Mouse (Mus musculus): ENCODE data around the gene Defb30.

Gene Defb30

GRCm38 (mm10) chr14:63049910-63050370 is at the start of gene Defb30:
Defb30 (minus strand) TSS chr14:63049960.
- no peak for DNase-seq (ENCODE audit: extremely low spot score, low read depth, low spot score)

- DNase-seq (ENCODE audit: extremely low spot score, low read depth, low spot score): no peak
Observed at GRCm38 (mm10) chr14:63067708-63068107, 17.9 kb upstream of the Defb30 start.

DNA sequence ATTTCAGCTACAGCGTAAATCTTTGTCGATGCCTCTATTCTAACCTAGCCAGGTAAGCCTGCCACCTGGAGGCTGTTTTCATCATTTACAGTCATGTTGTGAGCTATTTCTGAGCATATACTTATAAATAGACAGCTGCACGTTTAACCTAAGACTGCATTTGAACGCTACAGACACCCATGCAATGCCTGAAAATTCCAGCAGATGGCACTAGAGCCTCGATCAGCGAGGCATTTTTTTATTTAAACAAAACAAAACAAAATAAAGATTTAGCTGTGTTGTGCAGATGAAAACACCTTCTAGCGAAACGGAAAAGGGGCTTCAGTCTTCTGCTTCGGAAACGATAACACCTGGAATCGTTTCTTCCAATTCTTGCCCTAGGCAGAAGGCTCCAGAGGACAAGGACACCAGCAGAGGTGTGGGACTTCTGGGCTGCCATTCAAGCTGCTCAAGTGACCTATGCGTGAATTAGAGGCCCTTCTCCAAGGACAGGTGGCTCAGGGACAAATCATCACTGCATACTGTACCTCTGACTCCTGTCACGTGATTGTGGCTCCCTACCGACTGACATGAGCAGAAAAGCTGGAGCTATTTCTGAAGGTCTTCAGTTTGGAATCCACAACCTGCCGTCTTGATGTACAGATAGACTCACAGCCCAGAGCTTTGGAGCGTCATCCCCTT is 17.0 kb upstream of the Defb30 start:
- peak; percentile 67 for DNase-seq (ENCODE audit: extremely low spot score, low read depth, low spot score)

GRCm38 (mm10) chr14:63065391-63065790 is 15.6 kb upstream of the Defb30 start:
- no peak for DNase-seq (ENCODE audit: extremely low spot score, low read depth, low spot score)

GRCm38 (mm10) chr14:63062184-63062583 is 12.4 kb upstream of the Defb30 start:
- DNase-seq (ENCODE audit: extremely low spot score, low read depth, low spot score): no peak

DNA sequence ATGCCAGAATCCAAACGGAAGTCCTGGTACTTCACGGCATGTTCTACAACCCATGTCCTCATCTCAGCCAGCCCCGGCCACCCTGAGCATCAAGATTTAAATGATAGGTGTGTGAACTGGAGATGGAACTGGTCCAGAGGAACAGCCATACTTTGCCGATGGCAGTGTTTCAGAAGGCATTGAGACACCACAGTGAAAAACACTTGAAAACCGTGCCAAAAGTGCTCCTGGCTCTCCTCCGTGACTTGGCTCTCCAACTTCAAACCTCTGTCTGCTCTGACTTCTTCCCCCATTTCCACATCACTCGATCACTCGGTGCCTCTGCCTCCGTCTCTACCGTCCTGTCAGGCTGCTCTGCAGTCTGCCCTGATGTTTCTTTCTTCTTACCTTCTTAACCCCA is 10.6 kb upstream of the Defb30 start:
- no peak for DNase-seq (ENCODE audit: extremely low spot score, low read depth, low spot score)

DNA sequence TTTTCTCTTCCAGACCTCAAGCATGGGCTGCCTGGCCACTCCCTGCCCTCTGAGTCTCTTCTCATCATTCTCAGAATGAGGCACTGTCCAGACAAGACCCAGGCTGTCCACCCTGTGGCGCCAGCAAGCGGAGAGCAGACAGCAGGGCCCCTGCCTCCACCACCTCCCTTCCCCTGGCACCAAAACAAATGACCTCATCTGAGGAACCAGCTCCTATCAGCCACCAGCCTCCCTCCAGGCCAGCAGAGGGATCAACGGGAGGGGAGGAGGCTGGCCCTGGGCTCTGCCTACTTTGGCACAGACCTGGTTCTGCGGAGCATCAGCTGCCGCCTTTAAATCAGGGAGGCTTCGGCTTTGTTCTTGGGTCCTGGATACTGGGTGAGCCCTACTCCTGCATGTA is 5.0 kb upstream of the Defb30 start:
- DNase-seq (ENCODE audit: extremely low spot score, low read depth, low spot score): no peak

DNA sequence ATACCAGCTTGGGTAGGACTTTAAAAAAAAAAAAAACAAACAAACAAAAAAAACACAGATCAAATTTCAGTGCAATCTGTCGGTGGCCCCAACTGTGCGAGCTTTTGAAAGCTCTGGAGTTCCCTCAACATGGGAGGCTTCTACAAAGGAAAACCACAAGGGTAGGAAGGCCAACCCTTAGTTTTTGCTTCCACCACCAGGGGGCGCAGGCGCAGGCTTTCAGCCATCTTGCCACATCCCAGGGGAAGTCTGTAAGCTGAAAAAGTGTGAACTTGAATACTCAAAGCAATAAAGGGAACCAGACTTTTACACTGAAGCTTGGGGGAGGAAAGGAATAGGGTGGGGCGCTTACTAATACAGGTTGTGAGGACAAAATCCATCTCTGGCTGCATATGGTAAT is 1.0 kb upstream of the Defb30 start:
- peak; percentile 24 for DNase-seq (ENCODE audit: extremely low spot score, low read depth, low spot score)

- DNase-seq (ENCODE audit: extremely low spot score, low read depth, low spot score): no peak
Observed at GRCm38 (mm10) chr14:63046691-63047090, 3.1 kb downstream of the Defb30 start, which contains the start of gene Defb42. Defb42 (plus strand) TSS chr14:63046991.

DNA sequence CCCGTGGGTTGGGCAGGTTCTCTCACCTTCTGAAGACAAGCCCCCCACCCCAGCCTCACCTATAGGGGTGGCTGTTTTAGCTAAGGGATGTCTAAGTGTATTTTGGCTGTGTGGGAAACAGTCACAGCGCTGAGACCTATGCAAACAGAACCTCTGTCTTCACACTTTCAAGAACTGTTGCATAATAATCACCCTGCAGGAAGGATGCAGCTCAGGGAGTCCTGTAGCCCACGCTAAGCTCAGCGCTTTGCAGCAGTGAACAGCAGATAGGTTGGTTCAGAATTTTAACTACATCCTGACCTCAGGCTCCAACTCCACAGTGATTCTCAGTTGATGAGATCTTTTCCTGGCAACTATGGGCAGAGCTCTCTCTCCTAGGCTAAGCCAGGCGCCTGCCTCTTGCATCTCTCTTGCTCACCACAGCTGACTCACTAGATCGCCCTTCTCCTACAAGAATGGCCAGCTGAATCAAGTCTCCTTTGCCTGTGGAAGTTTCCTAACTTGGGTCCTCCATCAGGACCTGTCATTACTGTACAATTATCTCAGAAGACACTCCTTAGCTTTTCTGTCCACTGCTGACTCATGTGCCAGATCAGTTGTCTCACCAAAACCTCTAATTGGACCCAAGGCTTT is 29.1 kb downstream of the Defb30 start:
- no peak for DNase-seq (ENCODE audit: extremely low spot score, low read depth, low spot score)

GRCm38 (mm10) chr14:63014667-63015066 is 35.1 kb downstream of the Defb30 start:
- no peak for DNase-seq (ENCODE audit: extremely low spot score, low read depth, low spot score)

DNA sequence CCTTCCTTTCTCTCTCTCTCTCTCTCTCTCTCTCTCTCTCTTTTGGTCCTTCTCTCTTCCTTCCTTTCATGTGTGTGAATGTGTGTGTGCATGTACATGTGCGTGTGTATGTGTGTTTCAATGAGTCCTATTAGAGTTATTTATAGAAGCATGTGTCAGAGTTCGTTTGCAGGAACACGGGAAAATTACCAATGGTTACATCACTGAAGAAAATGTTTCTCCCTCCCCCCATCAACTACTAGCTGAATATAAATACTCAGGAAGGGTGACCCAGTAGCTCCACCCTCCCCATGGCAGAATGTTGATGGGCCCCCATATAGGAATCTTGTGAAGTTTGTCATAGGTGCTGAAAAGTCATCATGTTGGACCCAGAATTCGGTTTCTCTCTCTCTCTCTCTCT is 36.7 kb downstream of the Defb30 start:
- no peak for DNase-seq (ENCODE audit: extremely low spot score, low read depth, low spot score)

DNA sequence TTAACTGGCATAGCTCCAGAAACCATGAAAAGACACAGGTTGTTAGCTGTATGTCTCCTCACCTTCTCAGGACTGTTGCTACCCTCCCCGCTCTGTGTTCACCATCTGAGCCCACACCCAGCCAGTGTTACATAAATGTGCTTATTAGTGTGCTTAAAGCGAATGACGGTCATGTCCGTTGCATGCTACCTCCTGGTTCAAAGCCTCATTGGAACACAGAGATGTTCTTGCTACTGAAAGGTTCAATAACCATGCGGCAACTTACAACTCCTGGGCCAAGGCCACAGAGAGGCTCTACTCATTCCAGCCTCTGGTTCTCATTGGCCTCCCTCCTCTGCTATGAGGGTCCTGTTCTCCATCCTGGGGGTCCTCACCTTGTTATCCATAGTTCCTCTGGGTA is 38.3 kb downstream of the Defb30 start, which contains the start of gene Defb43:
Gene Defb43 (plus strand): TSS at position 301 of the 400 bp plus-strand sequence.
- no peak for DNase-seq (ENCODE audit: extremely low spot score, low read depth, low spot score)

- DNase-seq (ENCODE audit: extremely low spot score, low read depth, low spot score): no peak
Observed at GRCm38 (mm10) chr14:63002588-63002987, 47.2 kb downstream of the Defb30 start.

DNA sequence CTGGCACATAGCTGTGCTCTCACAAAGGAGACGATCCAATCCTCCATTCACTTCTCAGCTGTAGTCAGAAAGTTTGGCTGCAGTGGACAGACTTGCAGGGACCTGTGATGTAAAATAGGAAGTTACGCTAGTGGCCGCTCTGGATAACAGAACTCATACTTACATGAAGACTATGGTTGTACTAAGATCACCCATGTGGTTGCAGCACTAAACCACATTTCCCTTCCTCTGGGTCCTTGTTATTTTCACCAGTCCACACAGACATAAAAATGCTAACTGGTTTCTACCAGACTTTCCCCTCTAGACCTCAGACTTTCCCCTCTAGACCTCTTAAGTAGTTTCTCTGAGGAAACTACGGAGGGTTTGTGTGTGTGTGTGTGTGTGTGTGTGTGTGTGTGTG is 50.8 kb downstream of the Defb30 start:
- no peak for DNase-seq (ENCODE audit: extremely low spot score, low read depth, low spot score)

GRCm38 (mm10) chr14:62997777-62998176 is 52.0 kb downstream of the Defb30 start, which contains the start of gene Defb47:
Defb47 (plus strand) TSS chr14:62998077.
- no peak for DNase-seq (ENCODE audit: extremely low spot score, low read depth, low spot score)

- DNase-seq (ENCODE audit: extremely low spot score, low read depth, low spot score): no peak
Observed at GRCm38 (mm10) chr14:62991849-62992510, 57.8 kb downstream of the Defb30 start.

DNA sequence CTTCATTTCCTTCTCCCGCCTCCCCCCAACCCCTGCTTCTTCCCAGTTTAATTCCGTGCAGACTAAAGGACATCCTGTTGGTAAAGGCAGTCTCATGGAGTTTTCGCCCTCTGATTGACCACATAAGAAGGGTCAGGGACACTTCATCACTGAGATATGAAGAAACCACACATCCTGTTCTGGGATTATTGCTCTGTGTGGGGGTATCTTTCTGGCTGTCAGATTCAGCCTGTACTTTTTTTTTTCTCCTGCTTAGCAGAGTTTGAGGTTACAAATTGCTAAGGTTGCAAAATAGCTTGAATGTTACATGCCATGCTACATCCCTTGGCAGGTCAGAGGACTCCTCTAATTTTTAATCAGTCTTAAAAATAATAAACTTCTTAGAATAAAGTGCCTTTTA is 58.5 kb downstream of the Defb30 start:
- no peak for DNase-seq (ENCODE audit: extremely low spot score, low read depth, low spot score)

- no peak for DNase-seq (ENCODE audit: extremely low spot score, low read depth, low spot score)
Observed at GRCm38 (mm10) chr14:62984410-62984809, 65.3 kb downstream of the Defb30 start, which contains the start of gene Defb48. Defb48 (minus strand) TSS chr14:62984510.

Measured in hindlimb bud, embryonic 11.5 days (tissue).